Mouse (Mus musculus) heart, adult 2 months (tissue): ENCODE results near the gene Ttc21a.

Experiments
- CTCF ChIP-seq: fragments of 200-600 bp; IDR thresholded peaks from 2 replicates; pipeline ENCODE4 v1.8.1; 2022; ENCODE audit warnings: antibody characterized with exemption, mild to moderate bottlenecking, moderate library complexity
- POLR2A ChIP-seq: fragments of 200-500 bp; IDR thresholded peaks from 2 replicates; pipeline ENCODE4 v1.6.1; 2011; ENCODE audit warnings: mild to moderate bottlenecking, low read depth, low read length, control low read depth; ENCODE audit not compliant: insufficient read depth

- TF ChIP-seq CTCF: no peak
- no peak for TF ChIP-seq POLR2A
Measured at GRCm38 (mm10) chr9:120014828-120015227, 77.4 kb downstream of the Ttc21a start.
